Comparison of ENCODE assay signal across 9 mouse cellular contexts in the genomic region with DNA sequence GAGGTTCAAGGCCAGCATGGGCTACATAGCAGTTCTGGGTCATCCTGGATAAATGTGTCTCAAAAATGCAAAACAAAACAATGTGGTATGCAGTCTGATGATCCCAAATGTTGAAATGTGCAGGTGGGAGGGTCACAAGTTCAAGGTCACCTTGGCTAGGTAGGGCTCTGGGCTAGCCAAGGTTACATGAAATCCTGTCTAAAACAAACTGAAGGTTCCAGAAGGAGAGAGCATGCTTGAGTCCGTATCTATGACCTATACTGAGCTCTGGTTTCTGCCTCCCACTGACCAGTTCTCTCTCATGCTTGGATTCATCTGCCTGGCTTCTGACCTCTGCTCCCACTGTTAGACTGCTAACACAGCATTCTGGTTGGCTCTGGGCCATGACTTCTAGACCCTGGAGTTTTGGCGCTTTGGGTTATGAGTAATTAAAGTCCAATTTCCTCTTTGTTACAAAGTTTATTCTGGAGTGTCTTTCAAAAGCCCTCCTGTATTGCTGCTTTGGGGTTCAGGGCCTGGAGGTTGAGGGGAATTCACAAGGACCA. TPM values are rescaled to one million over a fixed set of nuclear protein-coding genes. Genes with fewer than 3 reads are reported as not detected.
DNase-seq lines count a peak whose midpoint lies in the region; ATAC-seq and TF ChIP-seq lines count a peak whose summit lies in the region.
"Had no signal": no experiment of that assay in that cellular context is flagged by ENCODE, and none has a peak within 500 bp of the region (broad histone marks: within the 10 kb centered on the region; RNA-seq: fewer than 3 reads in every experiment).

No protein-coding gene starts in this region.

- H3K9ac ChIP-seq in hindbrain, postnatal 0 days (replicated peaks; ENCODE audit: low read length), result no peak overlapping the region
- H3K9ac ChIP-seq in heart, embryonic 16.5 days (ENCODE audit: low read length), result peak overlapping the region; percentile 63
- no peak overlapping the region for H3K9ac ChIP-seq in midbrain, embryonic 16.5 days (ENCODE audit: low read depth, low read length)

- TF ChIP-seq CTCF in hindbrain, postnatal 0 days (IDR thresholded peaks at IDR 0.05; ENCODE audit: low read depth), result no peak
- TF ChIP-seq CTCF in small intestine, adult 2 months (IDR thresholded peaks at IDR 0.05; ENCODE audit: extremely low read depth, insufficient read length, insufficient replicate concordance, low read depth, low read length), result no peak

- H3K36me3 ChIP-seq in hindbrain, postnatal 0 days (ENCODE audit: insufficient read depth, low read length), result no peaks in the 10 kb centered on the region
- no peaks in the 10 kb centered on the region for H3K36me3 ChIP-seq in hindbrain, embryonic 10.5 days
- H3K36me3 ChIP-seq in heart, embryonic 16.5 days (ENCODE audit: control insufficient read depth, insufficient read depth), result no peaks in the 10 kb centered on the region
- H3K36me3 ChIP-seq in small intestine, adult 2 months (ENCODE audit: control insufficient read depth, insufficient read depth, low read length), result no peaks in the 10 kb centered on the region
- no peaks in the 10 kb centered on the region for H3K36me3 ChIP-seq in midbrain, embryonic 16.5 days (ENCODE audit: control insufficient read depth, insufficient read depth, low read length)

- 60% methylated on average over 2 of the region's 2 CpGs for WGBS in hindbrain, postnatal 0 days
- WGBS in hindbrain, embryonic 10.5 days, result 82% methylated on average over 2 of the region's 2 CpGs
- WGBS in heart, embryonic 16.5 days, result 44% methylated on average over 2 of the region's 2 CpGs
- 9% methylated on average over 2 of the region's 2 CpGs for WGBS in small intestine, adult 2 months
- 83% methylated on average over 2 of the region's 2 CpGs for WGBS in midbrain, embryonic 16.5 days

- H3K27me3 ChIP-seq in hindbrain, postnatal 0 days (ENCODE audit: insufficient read depth, low read length), result no peaks in the 10 kb centered on the region
- no peaks in the 10 kb centered on the region for H3K27me3 ChIP-seq in hindbrain, embryonic 10.5 days (ENCODE audit: insufficient read depth, poor library complexity, severe bottlenecking)
- H3K27me3 ChIP-seq in heart, embryonic 16.5 days (ENCODE audit: control insufficient read depth, insufficient read depth, low read length), result no peaks in the 10 kb centered on the region
- H3K27me3 ChIP-seq in small intestine, adult 2 months (ENCODE audit: control insufficient read depth, insufficient read depth, low read length), result no peaks in the 10 kb centered on the region
- no peaks in the 10 kb centered on the region for H3K27me3 ChIP-seq in midbrain, embryonic 16.5 days (ENCODE audit: control insufficient read depth, insufficient read depth, low read depth, low read length)

- no peak for TF ChIP-seq POLR2A in small intestine, adult 2 months (IDR thresholded peaks at IDR 0.05; ENCODE audit: low read depth, low read length)

- peaks cover 11% of the 10 kb centered on the region for H3K4me1 ChIP-seq in hindbrain, postnatal 0 days (ENCODE audit: insufficient read depth, low read length)
- H3K4me1 ChIP-seq in hindbrain, embryonic 10.5 days (replicated peaks), result peaks cover 56% of the 10 kb centered on the region
- peaks cover 63% of the 10 kb centered on the region for H3K4me1 ChIP-seq in heart, embryonic 16.5 days (ENCODE audit: control insufficient read depth, insufficient read depth, low read length)
- peaks cover 57% of the 10 kb centered on the region for H3K4me1 ChIP-seq in small intestine, adult 2 months (ENCODE audit: control insufficient read depth, insufficient read depth, insufficient read length, low read length)
- H3K4me1 ChIP-seq in midbrain, embryonic 16.5 days (ENCODE audit: control insufficient read depth, insufficient read depth, low read length), result peaks cover 16% of the 10 kb centered on the region

- H3K9me3 ChIP-seq in hindbrain, postnatal 0 days (ENCODE audit: low read length), result no peaks in the 10 kb centered on the region
- no peaks in the 10 kb centered on the region for H3K9me3 ChIP-seq in hindbrain, embryonic 10.5 days
- H3K9me3 ChIP-seq in heart, embryonic 16.5 days (replicated peaks; ENCODE audit: control insufficient read depth, low read length), result no peaks in the 10 kb centered on the region
- no peaks in the 10 kb centered on the region for H3K9me3 ChIP-seq in midbrain, embryonic 16.5 days (replicated peaks; ENCODE audit: control insufficient read depth, low read length, poor library complexity, severe bottlenecking)

- DNase-seq in hindbrain, postnatal 0 days (ENCODE audit: low spot score), result no peak
- DNase-seq in hindbrain, embryonic 10.5 days (ENCODE audit: low spot score), result no peak
- DNase-seq in kidney, postnatal 36 days, result peak; percentile 93 to 95
- no peak for DNase-seq in cerebellum, postnatal 25 days
- no peak for DNase-seq in frontal cortex, postnatal 36 days (ENCODE audit: low spot score in 2 of 2)

- no peak overlapping the region for H3K4me2 ChIP-seq in hindbrain, postnatal 0 days (ENCODE audit: low read depth, low read length)
- H3K4me2 ChIP-seq in heart, embryonic 16.5 days (ENCODE audit: low read depth, low read length), result peak overlapping the region; percentile 20; the same call in 1 of the 2 replicates
- no peak overlapping the region for H3K4me2 ChIP-seq in midbrain, embryonic 16.5 days (ENCODE audit: low read length)

- no peak overlapping the region for H3K4me3 ChIP-seq in hindbrain, postnatal 0 days (ENCODE audit: low read length)
- no peak overlapping the region for H3K4me3 ChIP-seq in hindbrain, embryonic 10.5 days
- no peak overlapping the region for H3K4me3 ChIP-seq in heart, embryonic 16.5 days (ENCODE audit: low read length)
- no peak overlapping the region for H3K4me3 ChIP-seq in small intestine, adult 2 months (ENCODE audit: low read depth, low read length)
- no peak overlapping the region for H3K4me3 ChIP-seq in midbrain, embryonic 16.5 days (ENCODE audit: low read depth, low read length)

- peak overlapping the region; percentile 64 for H3K27ac ChIP-seq in hindbrain, postnatal 0 days
- H3K27ac ChIP-seq in hindbrain, embryonic 10.5 days, result no peak overlapping the region
- H3K27ac ChIP-seq in heart, embryonic 16.5 days (ENCODE audit: low read length), result peak overlapping the region; percentile 99
- H3K27ac ChIP-seq in small intestine, adult 2 months (ENCODE audit: insufficient read depth, low read depth, low read length), result peak overlapping the region; percentile 97
- H3K27ac ChIP-seq in midbrain, embryonic 16.5 days (ENCODE audit: low read length), result no peak overlapping the region

- ATAC-seq in hindbrain, postnatal 0 days, result no peak
- ATAC-seq in heart, embryonic 16.5 days (replicated peaks; ENCODE audit: extremely low read depth, insufficient read depth, low FRiP score), result no peak
- no peak for ATAC-seq in midbrain, embryonic 16.5 days

RNA-seq across cellular contexts. Expression of a gene that starts 3.9 kb away (rescaled TPM):
- 26.1 and 31.5 TPM in 2 replicates for total RNA-seq in hindbrain, postnatal 0 days (2014; rRNA removed)
- 21.2 and 25.0 TPM in 2 replicates for polyA plus RNA-seq in hindbrain, postnatal 0 days (2015; fragmentation: Nextera tagmentation; extraction: Ambion mirVana)
- 106 and 132 TPM in 2 replicates for polyA plus RNA-seq in hindbrain, embryonic 10.5 days (2016; fragmentation: Nextera tagmentation; extraction: Ambion mirVana)
- 108 and 114 TPM in 2 replicates for polyA plus RNA-seq in heart, embryonic 16.5 days (2015; fragmentation: Nextera tagmentation; extraction: Ambion mirVana)
- polyA plus RNA-seq in small intestine, adult 2 months (2012; rRNA removed), result 22.8 and 52.2 TPM in 2 replicates
- 9.8 and 12.9 TPM in 2 replicates for polyA plus RNA-seq in midbrain, embryonic 16.5 days (2015; fragmentation: Nextera tagmentation; extraction: Ambion mirVana)

RNA-seq across cellular contexts. Expression of a gene that starts 4.0 kb away (rescaled TPM):
- total RNA-seq in hindbrain, postnatal 0 days (2014; rRNA removed), result 4.8 and 7.5 TPM in 2 replicates
- 7.9 and 9.0 TPM in 2 replicates for polyA plus RNA-seq in hindbrain, postnatal 0 days (2015; fragmentation: Nextera tagmentation; extraction: Ambion mirVana)
- polyA plus RNA-seq in hindbrain, embryonic 10.5 days (2016; fragmentation: Nextera tagmentation; extraction: Ambion mirVana), result 3.8 and 4.0 TPM in 2 replicates
- 17.5 and 20.8 TPM in 2 replicates for polyA plus RNA-seq in heart, embryonic 16.5 days (2015; fragmentation: Nextera tagmentation; extraction: Ambion mirVana)
- polyA plus RNA-seq in small intestine, adult 2 months (2012; rRNA removed), result 4.3 and 11.1 TPM in 2 replicates
- 5.6 and 5.9 TPM in 2 replicates for polyA plus RNA-seq in midbrain, embryonic 16.5 days (2015; fragmentation: Nextera tagmentation; extraction: Ambion mirVana)

RNA-seq across cellular contexts. Expression of a gene that starts 19.3 kb away (rescaled TPM):
- total RNA-seq in hindbrain, postnatal 0 days (2014; rRNA removed), result 5.6 and 14.6 TPM in 2 replicates
- 45.3 and 50.4 TPM in 2 replicates for polyA plus RNA-seq in hindbrain, postnatal 0 days (2015; fragmentation: Nextera tagmentation; extraction: Ambion mirVana)
- polyA plus RNA-seq in hindbrain, embryonic 10.5 days (2016; fragmentation: Nextera tagmentation; extraction: Ambion mirVana), result 338 and 392 TPM in 2 replicates
- polyA plus RNA-seq in heart, embryonic 16.5 days (2015; fragmentation: Nextera tagmentation; extraction: Ambion mirVana), result 228 and 244 TPM in 2 replicates
- polyA plus RNA-seq in small intestine, adult 2 months (2012; rRNA removed), result 4.3 and 9.5 TPM in 2 replicates
- polyA plus RNA-seq in midbrain, embryonic 16.5 days (2015; fragmentation: Nextera tagmentation; extraction: Ambion mirVana), result 21.0 and 27.3 TPM in 2 replicates

RNA-seq across cellular contexts. Expression of a gene that starts 20.3 kb away (rescaled TPM):
- 2.6 TPM in 1 of 2 replicates, not detected in the other for total RNA-seq in hindbrain, postnatal 0 days (2014; rRNA removed)
- 0.67 and 1.4 TPM in 2 replicates for polyA plus RNA-seq in hindbrain, postnatal 0 days (2015; fragmentation: Nextera tagmentation; extraction: Ambion mirVana)
- 0.30 and 0.31 TPM in 2 replicates for polyA plus RNA-seq in hindbrain, embryonic 10.5 days (2016; fragmentation: Nextera tagmentation; extraction: Ambion mirVana)
- 0.92 and 2.4 TPM in 2 replicates for polyA plus RNA-seq in heart, embryonic 16.5 days (2015; fragmentation: Nextera tagmentation; extraction: Ambion mirVana)
- 0.06 TPM in 1 of 2 replicates, not detected in the other for polyA plus RNA-seq in small intestine, adult 2 months (2012; rRNA removed)
- polyA plus RNA-seq in midbrain, embryonic 16.5 days (2015; fragmentation: Nextera tagmentation; extraction: Ambion mirVana), result 0.99 and 1.6 TPM in 2 replicates
- polyA plus RNA-seq: urinary bladder, adult 2 months had no signal

RNA-seq across cellular contexts. Expression of a gene that starts 20.3 kb away (rescaled TPM):
- total RNA-seq in hindbrain, postnatal 0 days (2014; rRNA removed), result 21.5 and 31.7 TPM in 2 replicates
- 17.2 and 18.8 TPM in 2 replicates for polyA plus RNA-seq in hindbrain, postnatal 0 days (2015; fragmentation: Nextera tagmentation; extraction: Ambion mirVana)
- 33.7 and 42.3 TPM in 2 replicates for polyA plus RNA-seq in hindbrain, embryonic 10.5 days (2016; fragmentation: Nextera tagmentation; extraction: Ambion mirVana)
- 111 and 133 TPM in 2 replicates for polyA plus RNA-seq in heart, embryonic 16.5 days (2015; fragmentation: Nextera tagmentation; extraction: Ambion mirVana)
- polyA plus RNA-seq in small intestine, adult 2 months (2012; rRNA removed), result 183 and 229 TPM in 2 replicates
- polyA plus RNA-seq in midbrain, embryonic 16.5 days (2015; fragmentation: Nextera tagmentation; extraction: Ambion mirVana), result 12.8 and 13.8 TPM in 2 replicates

Comparison
In these comparisons a context has a peak if more than half of its experiments do, and no peak if none do; other contexts are left out.
1. H3K27ac ChIP-seq: peak in hindbrain, postnatal 0 days (single experiment), heart, embryonic 16.5 days (single experiment) and small intestine, adult 2 months (single experiment); none in hindbrain, embryonic 10.5 days (single experiment) and midbrain, embryonic 16.5 days (single experiment).
2. DNase-seq: peak in kidney, postnatal 36 days (2 of 2); none in hindbrain, postnatal 0 days (single experiment), hindbrain, embryonic 10.5 days (single experiment), cerebellum, postnatal 25 days (0 of 2) and frontal cortex, postnatal 36 days (0 of 2).